Mouse (Mus musculus): ENCODE measurements around the gene Dguok.

The Dguok gene

GRCm38 (mm10) chr6:83496753-83497710 is 9.7 kb downstream of the Dguok start:
- DNase-seq, result peak; percentile 47

- no peak for DNase-seq
Observed at GRCm38 (mm10) chr6:83496009-83496752, 10.6 kb downstream of the Dguok start.

GRCm38 (mm10) chr6:83490622-83491021 is 16.1 kb downstream of the Dguok start:
- DNase-seq, result no peak

- DNase-seq, result no peak
Observed at GRCm38 (mm10) chr6:83488200-83488599, 18.6 kb downstream of the Dguok start.

GRCm38 (mm10) chr6:83487298-83487697 is 19.5 kb downstream of the Dguok start:
- DNase-seq, result no peak

GRCm38 (mm10) chr6:83485854-83486253 is 20.9 kb downstream of the Dguok start:
- DNase-seq, result no peak

- DNase-seq, result no peak
Observed at GRCm38 (mm10) chr6:83483776-83484175, 23.0 kb downstream of the Dguok start.

- peak; percentile 36 for DNase-seq
Observed at GRCm38 (mm10) chr6:83482418-83483085, 24.2 kb downstream of the Dguok start.

GRCm38 (mm10) chr6:83480019-83480655 is 26.6 kb downstream of the Dguok start:
- no peak for DNase-seq

- DNase-seq, result no peak
Observed at GRCm38 (mm10) chr6:83479193-83479592, 27.6 kb downstream of the Dguok start.

- no peak for DNase-seq
Observed at GRCm38 (mm10) chr6:83478628-83479027, 28.1 kb downstream of the Dguok start.

GRCm38 (mm10) chr6:83478217-83478616 is 28.6 kb downstream of the Dguok start:
- no peak for DNase-seq

- no peak for DNase-seq
Observed at GRCm38 (mm10) chr6:83475431-83475830, 31.3 kb downstream of the Dguok start.

- peak; percentile 76 for DNase-seq
Observed at GRCm38 (mm10) chr6:83473240-83473639, 33.5 kb downstream of the Dguok start.

- DNase-seq, result no peak
Observed at GRCm38 (mm10) chr6:83471739-83472138, 35.0 kb downstream of the Dguok start.

- no peak for DNase-seq
Observed at GRCm38 (mm10) chr6:83464011-83464410, 42.8 kb downstream of the Dguok start.

GRCm38 (mm10) chr6:83459034-83459644 is 47.6 kb downstream of the Dguok start, which contains the start of gene Tet3:
TSS of gene Tet3 (minus strand) at chr6:83459084.
- DNase-seq, result no peak

- peak; percentile 74 for DNase-seq
Observed at GRCm38 (mm10) chr6:83456984-83457810, 49.6 kb downstream of the Dguok start.

- peak; percentile 84 for DNase-seq
Observed at GRCm38 (mm10) chr6:83456131-83456983, 50.4 kb downstream of the Dguok start.
